Mouse (Mus musculus): ENCODE measurements around the gene Ccdc24. TPM values are rescaled to one million over a fixed set of nuclear protein-coding genes. Genes with fewer than 3 reads are reported as not detected.

The Ccdc24 gene
- polyA plus RNA-seq, 1 experiment from 2014 or later = 2.2 TPM

GRCm38 (mm10) chr4:117834457-117834844, 37.9 kb downstream of the Ccdc24 start, which contains the start of gene Slc6a9:
Gene Slc6a9, plus strand, starts transcription at chr4:117834506.
- Histone ChIP-seq H3K27ac (replicated peaks) (peak within 1 kb of the TSS; percentile 89), H3K9me3 (replicated peaks) (no peaks in the 10 kb centered on the region), H3K36me3 (no peaks in the 10 kb centered on the region), H3K4me3 (peak within 1 kb of the TSS; percentile 79), H3K27me3 (ENCODE audit: low read depth, poor library complexity, severe bottlenecking) (peaks cover 43% of the 10 kb centered on the region), H3K4me1 (peaks cover 30% of the 10 kb centered on the region)
- DNase-seq (ENCODE audit: low spot score) = no peak
- 21% methylated on average over 3 of the region's 3 CpGs for WGBS

GRCm38 (mm10) chr4:117831920-117832691, 40.3 kb downstream of the Ccdc24 start:
- no peak for DNase-seq (ENCODE audit: low spot score)
- Histone ChIP-seq H3K4me1 (peaks cover 30% of the 10 kb centered on the region), H3K27me3 (ENCODE audit: low read depth, poor library complexity, severe bottlenecking) (peaks cover 43% of the 10 kb centered on the region), H3K27ac (replicated peaks) (no peak overlapping the region), H3K36me3 (no peaks in the 10 kb centered on the region), H3K9me3 (replicated peaks) (no peaks in the 10 kb centered on the region), H3K4me3 (no peak overlapping the region)
- 83% methylated on average over 9 of the region's 9 CpGs for WGBS

- Histone ChIP-seq H3K4me3 (no peak overlapping the region), H3K36me3 (no peaks in the 10 kb centered on the region), H3K4me1 (peaks cover 27% of the 10 kb centered on the region), H3K27ac (replicated peaks) (no peak overlapping the region), H3K9me3 (replicated peaks) (no peaks in the 10 kb centered on the region), H3K27me3 (ENCODE audit: low read depth, poor library complexity, severe bottlenecking) (peaks cover 43% of the 10 kb centered on the region)
- DNase-seq (ENCODE audit: low spot score) = no peak
- WGBS = 71% methylated on average over 2 of the region's 2 CpGs
Observed at GRCm38 (mm10) chr4:117831499-117831898, 40.9 kb downstream of the Ccdc24 start.

DNA sequence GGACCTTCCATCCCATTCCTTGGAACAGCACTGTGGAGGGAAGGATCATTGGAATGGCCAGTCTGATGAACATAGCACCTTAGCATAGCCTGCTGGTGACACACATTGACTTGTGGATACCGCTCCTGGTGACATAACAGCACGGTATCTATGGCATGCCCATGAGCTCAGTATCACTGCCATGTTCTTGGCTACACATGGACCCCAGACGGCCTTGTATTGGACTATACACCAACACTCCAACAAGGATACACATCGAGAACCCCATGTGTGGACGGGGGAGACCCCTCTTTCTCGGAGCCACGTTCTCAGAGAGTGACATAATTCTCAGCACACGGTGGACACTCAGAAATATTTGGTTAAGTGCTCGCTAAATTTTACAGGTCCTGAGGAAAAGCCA, 41.6 kb downstream of the Ccdc24 start:
- Histone ChIP-seq H3K27ac (replicated peaks) (peak overlapping the region; percentile 1; the same call in 1 of the 2 replicates), H3K4me1 (peaks cover 26% of the 10 kb centered on the region), H3K27me3 (ENCODE audit: low read depth, poor library complexity, severe bottlenecking) (peaks cover 43% of the 10 kb centered on the region), H3K36me3 (no peaks in the 10 kb centered on the region), H3K4me3 (no peak overlapping the region), H3K9me3 (replicated peaks) (no peaks in the 10 kb centered on the region)
- no peak for DNase-seq (ENCODE audit: low spot score)
- WGBS = 93% methylated on average over 9 of the region's 9 CpGs

DNA sequence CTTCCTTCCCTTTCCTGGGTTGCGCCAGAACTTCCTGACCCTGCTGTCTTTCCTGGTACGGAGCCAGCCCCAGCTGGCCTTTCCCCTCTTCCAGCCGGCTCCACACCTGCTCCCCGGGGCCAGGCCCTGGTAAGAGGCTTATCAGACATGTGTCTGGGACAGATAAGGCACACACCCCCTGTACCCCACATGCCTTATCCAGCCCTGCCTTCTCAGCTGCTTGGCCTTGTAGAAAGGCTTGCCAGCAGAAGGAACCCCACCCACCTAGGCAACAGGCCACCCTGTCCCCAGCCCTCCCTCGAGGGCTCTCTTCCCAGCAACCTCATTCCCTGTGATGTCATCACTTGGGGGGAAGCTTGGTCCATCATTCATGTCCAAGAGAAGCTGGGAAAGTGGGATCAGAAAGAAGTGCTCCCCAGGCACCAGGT, 42.2 kb downstream of the Ccdc24 start:
- H3K27ac ChIP-seq (replicated peaks) = 0 out of 2 replicates have a peak overlapping the region, but pooled peaks have one; percentile 3
- H3K27me3 ChIP-seq (ENCODE audit: low read depth, poor library complexity, severe bottlenecking) = peaks cover 43% of the 10 kb centered on the region
- H3K9me3 ChIP-seq (replicated peaks) = no peaks in the 10 kb centered on the region
- H3K36me3 ChIP-seq = no peaks in the 10 kb centered on the region
- peak; percentile 23 for DNase-seq (ENCODE audit: low spot score)
- WGBS = 16% methylated on average over 5 of the region's 5 CpGs
- peaks cover 20% of the 10 kb centered on the region for H3K4me1 ChIP-seq
- H3K4me3 ChIP-seq = peak overlapping the region; percentile 31; the same call in 1 of the 2 replicates

DNA sequence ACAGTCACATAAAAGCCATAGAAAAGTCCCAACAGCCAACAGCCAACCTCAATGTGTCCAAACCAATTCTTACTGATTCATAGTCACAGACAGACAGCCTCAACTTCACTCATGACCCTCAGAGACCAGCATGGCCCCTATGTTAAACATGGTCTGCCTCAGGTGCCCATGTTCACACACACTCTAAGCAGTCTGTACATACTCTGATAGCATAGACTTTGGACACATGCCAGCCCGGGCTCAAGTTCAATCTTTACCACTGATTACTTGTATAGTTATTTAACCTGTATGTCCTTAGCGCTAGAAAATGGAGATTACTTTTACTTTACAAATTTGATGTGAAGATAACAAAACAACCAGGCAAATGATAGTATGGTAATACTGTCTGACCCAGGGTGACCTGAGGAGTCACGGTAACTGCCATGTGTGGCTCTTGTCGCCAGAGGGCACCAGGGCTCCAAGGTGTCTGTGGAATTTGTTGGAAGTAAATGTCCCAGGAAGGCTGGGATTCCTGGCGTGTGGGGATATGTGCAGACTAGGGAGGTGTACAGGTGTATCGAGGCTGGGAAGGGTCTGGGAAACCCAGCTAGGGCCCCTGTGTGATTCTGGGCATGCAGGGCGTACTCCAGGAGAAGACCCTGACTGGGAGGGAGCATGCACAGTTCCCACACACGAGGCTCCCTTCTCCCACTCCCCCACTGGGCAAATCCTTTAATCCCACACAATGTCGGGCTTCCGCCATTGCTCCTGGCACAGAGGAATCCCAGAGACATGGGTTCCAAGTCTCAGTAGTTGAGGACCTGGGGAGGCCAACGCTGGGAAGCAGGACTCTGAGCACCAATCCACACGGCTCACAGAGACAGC, 42.9 kb downstream of the Ccdc24 start:
- Histone ChIP-seq H3K4me1 (peaks cover 13% of the 10 kb centered on the region), H3K36me3 (no peaks in the 10 kb centered on the region), H3K27me3 (ENCODE audit: low read depth, poor library complexity, severe bottlenecking) (peaks cover 39% of the 10 kb centered on the region), H3K4me3 (peak overlapping the region; percentile 31; the same call in 1 of the 2 replicates), H3K9me3 (replicated peaks) (no peaks in the 10 kb centered on the region), H3K27ac (replicated peaks) (0 out of 2 replicates have a peak overlapping the region, but pooled peaks have one; percentile 3)
- peak; percentile 60 for DNase-seq (ENCODE audit: low spot score)
- 10% methylated on average over 12 of the region's 12 CpGs for WGBS

DNA sequence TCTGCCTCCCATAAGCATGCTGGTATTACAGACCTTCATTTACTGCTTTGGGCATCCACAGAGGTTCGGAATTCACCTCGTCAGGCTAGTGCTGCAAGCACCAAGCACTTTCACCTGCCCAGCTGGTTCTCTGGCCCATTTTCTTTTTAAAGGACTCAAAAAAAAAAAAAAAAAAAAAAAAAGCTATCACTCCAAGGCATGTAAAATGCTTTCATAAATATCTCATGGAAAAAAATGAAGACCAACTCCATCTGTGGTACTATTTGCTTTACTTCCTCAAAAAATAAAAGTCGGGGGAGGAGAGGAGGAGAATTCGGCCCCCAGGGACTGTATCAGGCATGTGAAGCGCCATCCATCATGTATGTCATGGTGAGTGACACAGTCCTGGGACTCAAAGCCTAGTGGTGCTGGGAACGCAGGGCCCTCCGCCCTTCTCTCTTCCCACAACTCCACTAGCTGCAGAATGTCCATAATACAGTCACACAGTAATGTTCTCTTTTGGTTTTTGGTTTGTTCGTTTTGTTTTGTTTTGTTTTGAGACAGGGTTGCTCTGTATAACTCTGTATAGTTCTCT, 43.7 kb downstream of the Ccdc24 start:
- WGBS = 77% methylated on average over 8 of the region's 8 CpGs
- no peak for DNase-seq (ENCODE audit: low spot score)
- Histone ChIP-seq H3K27me3 (ENCODE audit: low read depth, poor library complexity, severe bottlenecking) (peaks cover 31% of the 10 kb centered on the region), H3K27ac (replicated peaks) (no peak overlapping the region), H3K36me3 (no peaks in the 10 kb centered on the region), H3K9me3 (replicated peaks) (no peaks in the 10 kb centered on the region), H3K4me3 (no peak overlapping the region), H3K4me1 (peaks cover 8% of the 10 kb centered on the region)

DNA sequence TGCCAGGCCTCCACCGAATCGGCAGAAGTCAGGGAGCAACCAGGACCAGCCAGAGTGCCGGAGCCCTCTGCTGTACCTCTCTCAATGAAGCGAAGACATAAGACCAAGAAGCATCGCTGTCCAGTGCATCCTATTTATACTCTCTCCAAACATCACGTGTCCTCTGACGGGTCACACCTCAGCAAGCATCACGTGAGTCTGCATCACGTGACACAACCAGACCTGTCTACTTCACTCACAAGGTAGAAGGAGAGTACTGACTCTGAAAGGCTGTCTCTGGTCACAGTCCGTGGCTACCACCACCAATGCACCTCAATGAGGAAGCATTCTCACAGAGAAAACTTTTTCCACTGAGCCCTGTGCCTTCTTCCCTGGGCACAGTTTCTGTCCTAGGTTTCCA, 54.3 kb downstream of the Ccdc24 start:
- Histone ChIP-seq H3K4me1 (peaks cover 11% of the 10 kb centered on the region), H3K4me3 (no peak overlapping the region), H3K36me3 (no peaks in the 10 kb centered on the region), H3K27ac (replicated peaks) (no peak overlapping the region), H3K27me3 (ENCODE audit: low read depth, poor library complexity, severe bottlenecking) (no peaks in the 10 kb centered on the region), H3K9me3 (replicated peaks) (peaks cover 11% of the 10 kb centered on the region; the same call in 1 of the 2 replicates)
- WGBS = 92% methylated on average over 10 of the region's 10 CpGs
- DNase-seq (ENCODE audit: low spot score) = no peak

DNA sequence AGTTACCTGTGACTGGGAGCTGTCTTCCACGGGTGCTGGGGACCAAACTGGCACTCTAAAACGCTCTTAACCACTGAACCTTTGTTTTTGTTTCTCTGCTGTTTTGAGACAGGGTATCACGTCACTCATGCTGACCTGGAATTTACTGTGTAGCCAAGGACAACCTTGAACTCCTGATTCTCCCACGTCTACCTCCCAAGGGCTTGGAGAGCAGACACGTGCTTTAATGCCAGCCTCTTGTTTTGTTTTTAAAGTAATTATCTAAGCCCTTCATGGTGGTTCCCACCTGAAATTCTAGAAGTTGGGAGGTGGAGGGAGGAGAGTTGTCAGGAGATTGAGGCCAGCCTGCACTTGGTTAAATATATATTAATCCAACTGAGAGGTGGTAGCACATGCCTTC, 55.6 kb downstream of the Ccdc24 start:
- 79% methylated on average over 5 of the region's 5 CpGs for WGBS

More for the DNA sequence above, 55.6 kb downstream of the Ccdc24 start:
- no peaks in the 10 kb centered on the region for H3K27me3 ChIP-seq (ENCODE audit: low read depth, poor library complexity, severe bottlenecking)
- peaks cover 11% of the 10 kb centered on the region for H3K4me1 ChIP-seq
- DNase-seq (ENCODE audit: low spot score) = no peak
- no peaks in the 10 kb centered on the region for H3K36me3 ChIP-seq
- no peak overlapping the region for H3K27ac ChIP-seq (replicated peaks)
- H3K4me3 ChIP-seq = no peak overlapping the region
- peaks cover 11% of the 10 kb centered on the region; the same call in 1 of the 2 replicates for H3K9me3 ChIP-seq (replicated peaks)

Other genes starting within 250 kb of the Ccdc24 start
- 74.3 and 80.7 TPM in 2 replicates for gene Dmap1, start 190.3 kb downstream of the Ccdc24 start, polyA plus RNA-seq (2016; fragmentation: Nextera tagmentation; extraction: Ambion mirVana)
- not detected in 2 replicates for gene Gm12845, start 148.1 kb downstream of the Ccdc24 start, polyA plus RNA-seq (2016; fragmentation: Nextera tagmentation; extraction: Ambion mirVana)
- gene Klf17, start 106.9 kb downstream of the Ccdc24 start, polyA plus RNA-seq (2016; fragmentation: Nextera tagmentation; extraction: Ambion mirVana) = not detected in 2 replicates
- gene Slc6a9, start 38.1 kb downstream of the Ccdc24 start, polyA plus RNA-seq (2016; fragmentation: Nextera tagmentation; extraction: Ambion mirVana) = 6.7 and 8.6 TPM in 2 replicates
- 24.8 and 27.9 TPM in 2 replicates for gene B4galt2, start 10.9 kb upstream of the Ccdc24 start, polyA plus RNA-seq (2016; fragmentation: Nextera tagmentation; extraction: Ambion mirVana)
- gene Atp6v0b, start 14.8 kb upstream of the Ccdc24 start, polyA plus RNA-seq (2016; fragmentation: Nextera tagmentation; extraction: Ambion mirVana) = 193 and 213 TPM in 2 replicates
- gene Dph2, start 19.5 kb upstream of the Ccdc24 start, polyA plus RNA-seq (2016; fragmentation: Nextera tagmentation; extraction: Ambion mirVana) = 27.9 and 30.9 TPM in 2 replicates
- 66.5 and 80.5 TPM in 2 replicates for gene Ipo13, start 42.4 kb upstream of the Ccdc24 start, polyA plus RNA-seq (2016; fragmentation: Nextera tagmentation; extraction: Ambion mirVana)
- 0.51 and 0.81 TPM in 2 replicates for gene Artn, start 57.2 kb upstream of the Ccdc24 start, polyA plus RNA-seq (2016; fragmentation: Nextera tagmentation; extraction: Ambion mirVana)